Mouse (Mus musculus) small intestine, adult 2 months (tissue): ENCODE results near the gene Trpm3.

Experiments used
- CTCF ChIP-seq: fragments of 200-500 bp; IDR thresholded peaks from 2 replicates; pipeline ENCODE4 v1.5.1; 2012; ENCODE audit warnings: low read depth, mild to moderate bottlenecking, control low read depth, inconsistent platforms, low read length, moderate library complexity, mixed read lengths; ENCODE audit not compliant: insufficient replicate concordance, insufficient read length; ENCODE audit errors: extremely low read depth
- POLR2A ChIP-seq: fragments of 200-500 bp; IDR thresholded peaks from 2 replicates; pipeline ENCODE4 v1.6.1; 2012; ENCODE audit warnings: low read depth, mild to moderate bottlenecking, control low read depth, inconsistent platforms, low read length, moderate library complexity

GRCm38 (mm10) chr19:22656466-22657215, 517.8 kb downstream of the Trpm3 start:
- TF ChIP-seq CTCF (no peak), POLR2A (no peak)
